Comparison of ENCODE assay signal across 8 mouse cellular contexts in the genomic region with DNA sequence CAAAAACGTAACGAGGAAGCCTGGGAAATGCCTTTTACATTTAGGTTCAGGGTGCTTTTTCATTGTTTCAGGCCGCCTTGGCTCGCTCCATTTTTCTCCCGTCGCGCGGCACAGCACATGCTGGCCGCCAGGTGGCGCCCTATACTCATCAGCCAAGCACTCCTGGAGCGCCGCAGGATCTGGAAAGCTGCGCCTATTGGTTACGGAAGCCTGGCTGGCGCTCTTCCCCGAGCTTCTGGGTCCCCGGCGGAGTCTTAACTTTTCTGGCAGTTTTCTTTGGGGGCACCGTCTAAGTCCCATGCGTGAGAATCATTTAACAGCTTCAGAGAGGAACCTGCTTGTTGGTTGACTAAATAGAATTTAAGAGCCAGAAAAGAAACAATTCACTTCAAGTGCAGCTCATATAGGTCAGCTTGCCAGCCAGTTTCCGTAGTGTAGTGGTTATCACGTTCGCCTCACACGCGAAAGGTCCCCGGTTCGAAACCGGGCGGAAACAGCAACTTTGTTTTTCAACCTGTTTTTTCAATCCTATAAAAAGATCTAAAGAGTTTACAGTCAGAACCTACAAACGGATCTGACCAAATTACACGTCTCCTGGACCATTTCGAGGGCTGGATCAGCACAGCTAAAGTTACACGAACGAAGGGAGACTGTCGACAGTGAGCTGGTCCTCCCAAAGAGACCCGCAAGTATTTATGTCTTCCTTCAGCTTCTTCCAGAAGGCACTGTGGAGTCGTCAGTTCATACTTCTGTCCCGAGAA. TPM values are rescaled to one million over a fixed set of nuclear protein-coding genes. Genes with fewer than 3 reads are reported as not detected.
DNase-seq lines count a peak whose midpoint lies in the region; ATAC-seq lines count a peak whose summit lies in the region.

No protein-coding gene starts in this region.

- peaks cover 11% of the 10 kb centered on the region for H3K4me1 ChIP-seq in intestine, embryonic 14.5 days (replicated peaks; ENCODE audit: control insufficient read depth, insufficient read depth, low read length)

- H3K9ac ChIP-seq in intestine, embryonic 14.5 days (ENCODE audit: low read length), result peak overlapping the region; percentile 39

- peak overlapping the region; percentile 55 for H3K4me3 ChIP-seq in intestine, embryonic 14.5 days (ENCODE audit: low read depth, low read length)

- peak; percentile 92 for ATAC-seq in intestine, embryonic 14.5 days (replicated peaks; ENCODE audit: low FRiP score, low TSS enrichment, low read depth)
- peak; percentile 78 for ATAC-seq in megakaryocyte progenitor cell, adult 5-6 weeks (replicated peaks; ENCODE audit: poor library complexity)

- WGBS in intestine, embryonic 14.5 days, result under 1% methylated on average over 38 of the region's 38 CpGs

- H3K36me3 ChIP-seq in intestine, embryonic 14.5 days (ENCODE audit: control insufficient read depth, insufficient read depth, low read length), result no peaks in the 10 kb centered on the region

- H3K27ac ChIP-seq in intestine, embryonic 14.5 days (ENCODE audit: low read depth), result peak overlapping the region; percentile 79

- peak overlapping the region; percentile 63 for H3K4me2 ChIP-seq in intestine, embryonic 14.5 days (ENCODE audit: low read length)

- H3K9me3 ChIP-seq in intestine, embryonic 14.5 days (ENCODE audit: control insufficient read depth, low read length), result no peaks in the 10 kb centered on the region

- H3K27me3 ChIP-seq in intestine, embryonic 14.5 days (replicated peaks; ENCODE audit: control insufficient read depth, insufficient read depth, low read length), result no peaks in the 10 kb centered on the region

- intact Hi-C loops in left cerebral cortex, postnatal 10 days (cut with DNase I), result loop anchor here (5.0 kb wide), 2 partner anchors 141 to 214 kb away; a partner anchor contains a TSS

- DNase-seq in adrenal gland, adult 2 months, result peak; percentile 93
- peak; percentile 96 for DNase-seq in embryo, embryonic 11 days
- peak; percentile 87 for DNase-seq in gastrocnemius, postnatal 25 days
- peak; percentile 99 for DNase-seq in intestine, embryonic 14.5 days (ENCODE audit: low spot score)
- peak; percentile 94 for DNase-seq in left cerebral cortex, postnatal 10 days (ENCODE audit: extremely low spot score in 1 of 2, low spot score in 2 of 2)
- peak; percentile 95 to 96 for DNase-seq in right cerebral cortex, postnatal 10 days (ENCODE audit: low spot score in 2 of 2)
- DNase-seq in urinary bladder, postnatal 14 days (ENCODE audit: low spot score), result peak; percentile 91

RNA-seq across cellular contexts. Expression of a gene that starts 2.5 kb away (rescaled TPM):
- total RNA-seq in adrenal gland, adult 2 months (2021), result 1 to 10 TPM; 2.7 to 3.1 TPM
- polyA plus RNA-seq in adrenal gland, adult 2 months (2012; rRNA removed), result 2.2 and 3.1 TPM in 2 replicates
- total RNA-seq in gastrocnemius, postnatal 25 days (2021), result 1 to 10 TPM in 1 of 2 experiments, under 1 TPM in 1; 0.69 to 1.2 TPM
- 1.5 and 2.1 TPM in 2 replicates for polyA plus RNA-seq in intestine, embryonic 14.5 days (2014; fragmentation: Nextera tagmentation; extraction: Ambion mirVana)
- under 1 TPM; 0.34 to 0.69 TPM for total RNA-seq in left cerebral cortex, postnatal 10 days (2021)
- total RNA-seq in megakaryocyte progenitor cell, adult 5-6 weeks (2015), result 2.0 and 4.2 TPM in 2 replicates
- 1.0 and 4.8 TPM in 2 replicates for total RNA-seq in megakaryocyte progenitor cell, adult 5-6 weeks (2017)

RNA-seq across cellular contexts. Expression of a gene that starts 39.2 kb away (rescaled TPM):
- total RNA-seq in adrenal gland, adult 2 months (2021), result 100 to 1,000 TPM; 415 to 526 TPM
- 125 and 156 TPM in 2 replicates for polyA plus RNA-seq in adrenal gland, adult 2 months (2012; rRNA removed)
- total RNA-seq in gastrocnemius, postnatal 25 days (2021), result 100 to 1,000 TPM; 692 to 785 TPM
- 341 and 347 TPM in 2 replicates for polyA plus RNA-seq in intestine, embryonic 14.5 days (2014; fragmentation: Nextera tagmentation; extraction: Ambion mirVana)
- total RNA-seq in left cerebral cortex, postnatal 10 days (2021), result 100 to 1,000 TPM; 200 to 210 TPM
- 154 and 160 TPM in 2 replicates for total RNA-seq in megakaryocyte progenitor cell, adult 5-6 weeks (2015)
- 63.2 and 69.4 TPM in 2 replicates for total RNA-seq in megakaryocyte progenitor cell, adult 5-6 weeks (2017)

RNA-seq across cellular contexts. Expression of a gene that starts 39.3 kb away (rescaled TPM):
- total RNA-seq in adrenal gland, adult 2 months (2021), result 1 to 10 TPM in 1 of 2 experiments, under 1 TPM in 1; 0.49 to 1.5 TPM
- polyA plus RNA-seq in adrenal gland, adult 2 months (2012; rRNA removed), result 1.7 and 5.1 TPM in 2 replicates
- 100 to 1,000 TPM in 1 of 2 experiments, 10 to 100 TPM in 1; 99.1 to 120 TPM for total RNA-seq in gastrocnemius, postnatal 25 days (2021)
- 0.48 and 0.49 TPM in 2 replicates for polyA plus RNA-seq in intestine, embryonic 14.5 days (2014; fragmentation: Nextera tagmentation; extraction: Ambion mirVana)
- not detected for total RNA-seq in left cerebral cortex, postnatal 10 days (2021)
- total RNA-seq in megakaryocyte progenitor cell, adult 5-6 weeks (2015), result not detected in 2 replicates
- total RNA-seq in megakaryocyte progenitor cell, adult 5-6 weeks (2017), result not detected in 2 replicates

RNA-seq across cellular contexts. Expression of a gene that starts 46.5 kb away (rescaled TPM):
- total RNA-seq in adrenal gland, adult 2 months (2021), result 10 to 100 TPM; 16.4 to 17.7 TPM
- polyA plus RNA-seq in adrenal gland, adult 2 months (2012; rRNA removed), result 5.4 and 5.5 TPM in 2 replicates
- total RNA-seq in gastrocnemius, postnatal 25 days (2021), result 1 to 10 TPM; 3.7 to 4.6 TPM
- 10.7 and 12.7 TPM in 2 replicates for polyA plus RNA-seq in intestine, embryonic 14.5 days (2014; fragmentation: Nextera tagmentation; extraction: Ambion mirVana)
- 10 to 100 TPM; 12.5 to 14.2 TPM for total RNA-seq in left cerebral cortex, postnatal 10 days (2021)
- total RNA-seq in megakaryocyte progenitor cell, adult 5-6 weeks (2015), result 384 and 416 TPM in 2 replicates
- 406 and 474 TPM in 2 replicates for total RNA-seq in megakaryocyte progenitor cell, adult 5-6 weeks (2017)

Comparison
In these comparisons a context has a peak if more than half of its experiments do, and no peak if none do; other contexts are left out.
1. Peak in every context shown above with its lines: DNase-seq, ATAC-seq, H3K4me3 ChIP-seq and H3K27ac ChIP-seq.
2. RNA of a gene that starts 39.3 kb away (total RNA-seq): 99.1 to 120 TPM in gastrocnemius, postnatal 25 days; 0.49 to 1.5 TPM in adrenal gland, adult 2 months, not detected in left cerebral cortex, postnatal 10 days and not detected in megakaryocyte progenitor cell, adult 5-6 weeks; every median in the first group is over 10 times any median in the second.